Mouse (Mus musculus) testis, adult 2 months (tissue): ENCODE measurements around the gene Ftl1.

ENCODE experiments used
- CTCF ChIP-seq: fragments of 200-500 bp; IDR thresholded peaks from 2 replicates; pipeline ENCODE4 v1.5.1; 2012; ENCODE audit warnings: low read depth, mild to moderate bottlenecking, inconsistent platforms, low read length, moderate library complexity; ENCODE audit not compliant: control insufficient read depth, insufficient read depth, insufficient replicate concordance
- POLR2A ChIP-seq: fragments of 200-500 bp; IDR thresholded peaks from 2 replicates; pipeline ENCODE4 v1.6.1; 2012; ENCODE audit warnings: low read depth, mild to moderate bottlenecking, inconsistent platforms, low read length, moderate library complexity; ENCODE audit not compliant: control insufficient read depth

GRCm38 (mm10) chr7:45456721-45457203 lies 2.9 kb downstream of the Ftl1 start:
- TF ChIP-seq CTCF (no peak), POLR2A (no peak)
